Mouse (Mus musculus) forebrain, postnatal 0 days (tissue): ENCODE measurements around the gene Nup107. TPM values are rescaled to one million over a fixed set of nuclear protein-coding genes. Genes with fewer than 3 reads are reported as not detected.
"Not testable (repeated sequence)": the region's sequence is repeated elsewhere in the genome, so short reads cannot be mapped to it uniquely, and the experiment has no call there.

ENCODE experiments used
- ATAC-seq: fragments of 200-750 bp; cut with Nextera tagmentation; 2 replicates; pipeline ENCODE4 v1.8.0; 2017; ENCODE audit warnings: mild to moderate bottlenecking, moderate library complexity
- DNase-seq: peaks from one replicate; pipeline ENCODE4 v3.0.0-alpha.2; 2015
- H3K27ac ChIP-seq: fragments of 300-500 bp; sonication (generic); 2 replicates; pipeline ENCODE4 v1.5.1; 2014; ENCODE audit warnings: low read depth, mild to moderate bottlenecking, antibody characterized with exemption, low read length, moderate library complexity, mixed read lengths
- H3K27me3 ChIP-seq: fragments of 300-500 bp; sonication (generic); 2 replicates; pipeline ENCODE4 v1.6.1; 2014; ENCODE audit warnings: mild to moderate bottlenecking, low read length, mixed read lengths; ENCODE audit not compliant: insufficient read depth
- H3K36me3 ChIP-seq: fragments of 300-500 bp; sonication (generic); 2 replicates; pipeline ENCODE4 v1.6.1; 2014; ENCODE audit warnings: mild to moderate bottlenecking, moderate library complexity; ENCODE audit not compliant: insufficient read depth
- H3K4me1 ChIP-seq: fragments of 300-500 bp; sonication (generic); 2 replicates; pipeline ENCODE4 v1.6.1; 2014; ENCODE audit warnings: antibody characterized with exemption; ENCODE audit not compliant: insufficient read depth
- H3K4me2 ChIP-seq: fragments of 300-500 bp; sonication (generic); 2 replicates; pipeline ENCODE4 v1.6.1; 2014; ENCODE audit warnings: low read depth, mild to moderate bottlenecking, moderate library complexity
- H3K4me3 ChIP-seq: fragments of 300-500 bp; sonication (generic); 2 replicates; pipeline ENCODE4 v1.5.1; 2014; ENCODE audit warnings: low read depth, low read length, mixed read lengths
- H3K9ac ChIP-seq: fragments of 300-500 bp; sonication (generic); 2 replicates; pipeline ENCODE4 v1.6.1; 2014; ENCODE audit warnings: mild to moderate bottlenecking
- H3K9me3 ChIP-seq: fragments of 300-500 bp; sonication (generic); 2 replicates; pipeline ENCODE4 v1.6.1; 2016; ENCODE audit warnings: low read length
- CTCF ChIP-seq: sonication (generic); IDR thresholded peaks from 2 replicates; pipeline ENCODE4 v1.5.1; 2016; ENCODE audit warnings: antibody characterized with exemption, control low read depth, low read depth
- WGBS: fragments of 180-500 bp; shearing (Covaris S2); extraction: QIAGEN DNeasy Blood & Tissue Kit; methylation state at CpG from one replicate; pipeline ENCODE4 v1.1.7; 2014; 5-methylcytosine and 5-hydroxymethylcytosine counted together
- polyA plus RNA-seq: library from polyadenylated mRNA; unstranded; fragments of >200 nt; fragmentation: Nextera tagmentation; extraction: Ambion mirVana; gene quantifications from 2 replicates; pipeline ENCODE4 v1.2.1, GENCODE M21; 2015
- total RNA-seq: library from RNA; depleted of rRNA; stranded (reverse); fragments of >200 nt; gene quantifications from 2 replicates; pipeline ENCODE4 v1.2.3, GENCODE M21; 2014

Gene Nup107
- total and polyA plus RNA-seq, 2 experiments from 2014 or later: 27.1 to 38.8 TPM

GRCm38 (mm10) chr10:117738928-117739647 is 53.4 kb downstream of the Nup107 start:
- Histone ChIP-seq H3K4me3 (no peak overlapping the region), H3K4me1 (peaks cover 5% of the 10 kb centered on the region), H3K27ac (no peak overlapping the region), H3K9ac (no peak overlapping the region), H3K4me2 (no peak overlapping the region), H3K36me3 (peaks cover 47% of the 10 kb centered on the region), H3K27me3 (no peaks in the 10 kb centered on the region), H3K9me3 (no peaks in the 10 kb centered on the region)
- ATAC-seq: no peak
- TF ChIP-seq CTCF: no peak
- WGBS: 90% methylated on average over 15 of the region's 15 CpGs
- DNase-seq: no peak

- Histone ChIP-seq H3K4me2 (no peak overlapping the region), H3K9me3 (no peaks in the 10 kb centered on the region), H3K4me3 (no peak overlapping the region), H3K9ac (no peak overlapping the region), H3K27me3 (no peaks in the 10 kb centered on the region), H3K36me3 (peaks cover 47% of the 10 kb centered on the region), H3K27ac (no peak overlapping the region), H3K4me1 (no peaks in the 10 kb centered on the region)
- 84% methylated on average over 13 of the region's 13 CpGs for WGBS
- no peak for ATAC-seq
- DNase-seq: no peak
- TF ChIP-seq CTCF: no peak
Observed at GRCm38 (mm10) chr10:117738140-117738921, 54.2 kb downstream of the Nup107 start.

- 95% methylated on average over 8 of the region's 8 CpGs for WGBS
- H3K27me3 ChIP-seq: not testable (repeated sequence)
Observed at GRCm38 (mm10) chr10:117737498-117737897, 55.0 kb downstream of the Nup107 start.

GRCm38 (mm10) chr10:117737075-117737474 is 55.4 kb downstream of the Nup107 start:
- Histone ChIP-seq H3K4me2 (no peak overlapping the region), H3K9ac (no peak overlapping the region), H3K9me3 (no peaks in the 10 kb centered on the region), H3K4me1 (no peaks in the 10 kb centered on the region), H3K27me3 (no peaks in the 10 kb centered on the region), H3K36me3 (peaks cover 47% of the 10 kb centered on the region), H3K4me3 (no peak overlapping the region), H3K27ac (no peak overlapping the region)
- DNase-seq (no peak), ATAC-seq (no peak)
- 83% methylated on average over 4 of the region's 4 CpGs for WGBS
- no peak for TF ChIP-seq CTCF

More at GRCm38 (mm10) chr10:117737498-117737897, 55.0 kb downstream of the Nup107 start:
- not testable (repeated sequence) for H3K9me3 ChIP-seq, H3K9ac ChIP-seq, DNase-seq, H3K27ac ChIP-seq, H3K4me3 ChIP-seq, ATAC-seq, H3K4me1 ChIP-seq, H3K4me2 ChIP-seq
- H3K36me3 ChIP-seq: peaks cover 47% of the 10 kb centered on the region

GRCm38 (mm10) chr10:117736573-117736972 is 55.9 kb downstream of the Nup107 start:
- no peak for TF ChIP-seq CTCF
- no peak overlapping the region for H3K27ac ChIP-seq
- no peak overlapping the region for H3K4me3 ChIP-seq
- H3K9ac ChIP-seq: no peak overlapping the region
- H3K9me3 ChIP-seq: no peaks in the 10 kb centered on the region
- H3K27me3 ChIP-seq: no peaks in the 10 kb centered on the region
- 95% methylated on average over 5 of the region's 5 CpGs for WGBS
- H3K36me3 ChIP-seq: peaks cover 47% of the 10 kb centered on the region
- ATAC-seq (no peak), DNase-seq (no peak)
- no peaks in the 10 kb centered on the region for H3K4me1 ChIP-seq
- H3K4me2 ChIP-seq: no peak overlapping the region

GRCm38 (mm10) chr10:117735396-117735795 is 57.1 kb downstream of the Nup107 start:
- not testable (repeated sequence) for H3K9me3 ChIP-seq, DNase-seq, H3K4me2 ChIP-seq, H3K4me1 ChIP-seq, H3K27ac ChIP-seq, H3K27me3 ChIP-seq, H3K4me3 ChIP-seq, ATAC-seq, H3K9ac ChIP-seq
- 94% methylated on average over 11 of the region's 12 CpGs for WGBS
- peaks cover 40% of the 10 kb centered on the region for H3K36me3 ChIP-seq

- not testable (repeated sequence) for H3K4me1 ChIP-seq, H3K27ac ChIP-seq, H3K4me2 ChIP-seq, DNase-seq, H3K9ac ChIP-seq, ATAC-seq, H3K4me3 ChIP-seq, H3K9me3 ChIP-seq, H3K27me3 ChIP-seq
- peaks cover 29% of the 10 kb centered on the region for H3K36me3 ChIP-seq
- WGBS: 84% methylated on average over 9 of the region's 10 CpGs
Observed at GRCm38 (mm10) chr10:117734104-117734852, 58.2 kb downstream of the Nup107 start.

- H3K36me3 ChIP-seq: peaks cover 22% of the 10 kb centered on the region
- H3K9ac ChIP-seq, H3K9me3 ChIP-seq, H3K27ac ChIP-seq, ATAC-seq, H3K4me1 ChIP-seq, H3K4me2 ChIP-seq, H3K27me3 ChIP-seq, DNase-seq, H3K4me3 ChIP-seq: not testable (repeated sequence)
- 93% methylated on average over 8 of the region's 8 CpGs for WGBS
Observed at GRCm38 (mm10) chr10:117733626-117734025, 58.9 kb downstream of the Nup107 start.
